Mouse (Mus musculus) liver, embryonic 14 days (tissue): ENCODE measurements around the gene Ranbp6. TPM values are rescaled to one million over a fixed set of nuclear protein-coding genes. Genes with fewer than 3 reads are reported as not detected.

Source experiments
- polyA plus RNA-seq: library from polyadenylated mRNA; depleted of rRNA; stranded (reverse); fragments of >200 nt; gene quantifications from 2 replicates; pipeline ENCODE4 v1.2.3, GENCODE M21; 2012; rRNA removed

The Ranbp6 gene
- polyA plus RNA-seq = 4.3 and 5.4 TPM in 2 replicates

DNA sequence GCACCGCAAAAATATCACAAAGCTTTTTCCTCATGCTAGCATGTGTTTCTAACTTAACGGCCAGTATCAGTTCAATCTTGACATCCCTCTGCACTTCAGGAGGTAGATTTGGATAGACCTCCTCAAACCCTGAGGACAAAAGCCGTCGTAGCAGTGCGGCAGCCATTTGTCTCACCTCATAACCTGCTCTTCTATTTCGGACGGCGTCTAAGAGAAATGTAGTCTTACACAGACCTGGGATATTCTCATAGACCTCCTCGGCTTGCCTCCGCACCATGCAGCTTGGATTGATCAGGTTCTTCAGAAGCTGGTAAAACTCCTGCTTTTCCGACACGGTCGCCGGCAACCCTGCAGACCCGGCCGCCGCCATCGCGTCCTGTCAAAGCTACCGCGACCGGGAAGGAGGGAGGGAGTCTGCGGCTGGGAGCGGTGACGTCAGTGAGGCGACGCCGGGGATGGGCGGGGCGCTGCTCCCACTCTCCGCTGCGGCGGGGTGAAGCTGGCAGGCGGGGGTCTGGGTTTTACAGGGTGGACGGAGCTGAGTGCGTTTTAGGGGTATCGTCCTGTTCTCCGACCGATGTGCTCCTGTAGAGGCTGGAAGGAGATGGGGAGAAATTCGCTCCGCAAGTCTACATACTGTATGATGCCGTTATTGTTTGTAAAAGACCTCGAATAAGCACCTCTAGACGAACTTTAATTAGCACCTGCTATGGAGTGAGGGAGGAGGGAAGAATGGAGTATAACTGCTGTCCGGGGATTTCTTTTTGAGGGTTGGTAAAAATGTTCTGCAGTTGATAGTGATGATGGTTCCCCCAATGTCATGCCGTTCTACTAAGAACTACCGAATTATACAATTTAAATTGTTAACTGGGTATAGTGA, at the start of gene Ranbp6:
Ranbp6 (minus strand) TSS at position 394 of the 880 bp plus-strand sequence.

DNA sequence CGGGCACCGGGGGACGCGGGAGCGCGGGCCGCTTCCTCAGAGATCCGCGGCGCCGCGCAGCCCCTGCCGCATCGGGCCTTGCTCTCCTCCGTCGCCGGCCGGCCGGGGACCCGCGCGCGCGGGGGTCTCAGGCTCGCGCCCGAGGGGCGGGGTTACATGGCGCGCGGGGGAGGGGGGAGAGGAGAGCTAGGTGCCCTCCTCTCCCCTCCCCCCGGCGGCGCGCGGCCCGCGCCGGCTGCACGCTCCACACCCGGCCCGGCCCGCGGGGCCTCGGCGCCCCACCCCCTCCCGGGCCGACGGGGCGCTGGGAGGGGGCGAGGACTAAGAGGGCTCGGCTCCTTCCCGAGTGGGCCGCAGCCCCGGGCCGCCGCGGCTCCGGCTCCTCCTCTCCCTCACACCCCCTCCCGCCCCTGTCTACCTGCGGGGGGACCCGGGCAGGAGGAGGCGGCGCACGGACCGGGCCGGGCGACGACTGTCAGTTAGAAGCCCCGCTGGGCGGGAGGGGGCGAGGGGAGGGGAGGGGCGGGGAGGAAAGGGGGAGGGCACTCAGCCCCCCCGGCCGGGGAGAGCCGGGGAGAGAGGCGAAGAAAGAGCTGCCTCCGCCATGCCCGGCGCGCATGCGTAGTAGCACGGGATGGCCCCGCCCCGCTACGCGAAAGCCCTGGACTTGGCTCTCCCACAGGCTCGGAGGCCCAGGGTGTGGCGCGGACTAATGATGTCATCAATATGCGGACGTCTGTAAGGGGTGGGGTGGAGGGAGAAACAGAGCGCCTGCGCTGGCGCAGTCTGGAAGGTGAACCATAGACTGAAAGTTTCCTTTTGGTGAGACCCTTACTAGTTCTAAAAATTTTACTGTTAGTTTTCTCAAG, 6.6 kb downstream of the Ranbp6 start, which contains the start of gene 9930021J03Rik:
9930021J03Rik (minus strand) TSS at position 73 of the 869 bp plus-strand sequence.

Other genes with a start within 250 kb of the Ranbp6 start
- gene Ermp1, start 164.6 kb downstream of the Ranbp6 start, polyA plus RNA-seq = 6.4 and 7.7 TPM in 2 replicates
- not detected in 2 replicates for gene Mlana, start 115.2 kb downstream of the Ranbp6 start, polyA plus RNA-seq
- gene 9930021J03Rik, start 7.0 kb downstream of the Ranbp6 start, polyA plus RNA-seq = 4.1 and 4.6 TPM in 2 replicates
- gene Il33, start 112.1 kb upstream of the Ranbp6 start, polyA plus RNA-seq = 0.51 and 0.61 TPM in 2 replicates
- not detected in 2 replicates for gene Trpd52l3, start 190.8 kb upstream of the Ranbp6 start, polyA plus RNA-seq
- gene Uhrf2, start 217.5 kb upstream of the Ranbp6 start, polyA plus RNA-seq = 36.4 and 41.3 TPM in 2 replicates